Mouse (Mus musculus) kidney, adult 11 months (tissue): Measurements from ENCODE around the gene 9030025P20Rik.
"Not testable (repeated sequence)": the region's sequence is repeated elsewhere in the genome, so short reads cannot be mapped to it uniquely, and the experiment has no call there.

Experiments
- DNase-seq: peaks from one replicate; pipeline ENCODE4 v3.0.0; 2022

9030025P20Rik gene

GRCm38 (mm10) chr17:14978362-14979038 is at the start of gene 9030025P20Rik, which contains the start of gene Gm3417:
Gene 9030025P20Rik, plus strand, starts transcription at chr17:14978468.
Gene Gm3417, minus strand, starts transcription at chr17:14978790.
- DNase-seq, result not testable (repeated sequence)

- no peak for DNase-seq
Observed at GRCm38 (mm10) chr17:14928631-14929030, 49.6 kb upstream of the 9030025P20Rik start.

DNA sequence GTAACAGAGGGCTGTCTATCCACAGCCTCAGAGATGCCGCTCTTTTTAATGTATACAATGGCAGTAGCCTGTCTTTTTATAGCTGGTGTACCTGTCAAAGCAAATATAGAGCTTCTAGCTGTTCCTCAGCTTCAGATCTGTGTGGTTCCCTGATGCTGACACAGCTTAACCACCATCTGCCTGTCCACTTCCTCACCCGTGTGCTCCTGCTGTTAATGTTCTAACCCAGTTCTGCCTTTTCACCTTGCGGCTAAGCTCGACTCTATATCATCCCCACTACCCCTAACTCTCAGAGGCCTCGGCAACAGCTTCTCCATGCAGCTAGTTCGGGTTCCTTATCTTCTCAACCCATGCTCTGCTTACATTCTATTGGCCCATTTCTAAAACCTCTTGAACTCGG is 47.6 kb upstream of the 9030025P20Rik start:
- no peak for DNase-seq

DNA sequence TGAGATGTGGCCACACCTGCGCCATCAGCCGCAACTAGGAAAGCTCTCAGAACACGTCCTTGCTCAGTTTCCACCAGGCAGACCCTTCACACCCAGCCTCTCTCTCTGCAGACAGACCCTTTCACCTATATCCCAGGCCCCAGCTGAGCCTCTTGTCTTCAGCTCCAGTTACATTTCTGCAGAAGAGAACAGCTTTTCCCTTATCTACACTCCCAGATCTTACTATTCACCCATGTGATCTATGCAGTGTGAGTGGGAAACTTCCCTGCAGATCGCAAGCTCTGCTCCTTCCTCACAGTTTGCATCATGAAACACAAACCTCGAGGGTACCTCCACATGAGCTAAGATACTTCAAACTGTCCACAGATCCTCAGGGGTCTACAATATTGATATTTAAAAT is 46.8 kb upstream of the 9030025P20Rik start:
- no peak for DNase-seq

DNA sequence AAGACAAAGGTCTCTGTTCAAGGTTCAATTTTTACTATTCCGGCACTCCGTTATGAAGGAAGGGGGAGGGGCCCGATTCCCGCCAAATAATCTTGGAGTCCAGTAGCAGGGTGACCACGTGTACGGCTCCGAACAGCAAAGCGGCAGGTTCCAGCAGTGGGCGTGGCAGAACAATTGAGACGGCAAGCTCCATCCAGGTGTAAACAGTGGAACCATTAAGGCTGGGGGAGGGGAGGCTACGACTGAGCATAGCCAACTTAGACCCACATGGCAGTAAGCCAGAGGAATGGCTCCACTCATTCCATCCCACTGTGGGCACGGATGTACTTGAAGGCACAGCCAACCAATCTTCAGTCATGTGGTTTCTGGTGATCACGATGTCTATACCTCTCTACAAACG is 43.0 kb upstream of the 9030025P20Rik start:
- not testable (repeated sequence) for DNase-seq

GRCm38 (mm10) chr17:14935841-14936605 is 42.2 kb upstream of the 9030025P20Rik start:
- DNase-seq, result no peak

- not testable (repeated sequence) for DNase-seq
Observed at GRCm38 (mm10) chr17:14942181-14942580, 36.1 kb upstream of the 9030025P20Rik start.

DNA sequence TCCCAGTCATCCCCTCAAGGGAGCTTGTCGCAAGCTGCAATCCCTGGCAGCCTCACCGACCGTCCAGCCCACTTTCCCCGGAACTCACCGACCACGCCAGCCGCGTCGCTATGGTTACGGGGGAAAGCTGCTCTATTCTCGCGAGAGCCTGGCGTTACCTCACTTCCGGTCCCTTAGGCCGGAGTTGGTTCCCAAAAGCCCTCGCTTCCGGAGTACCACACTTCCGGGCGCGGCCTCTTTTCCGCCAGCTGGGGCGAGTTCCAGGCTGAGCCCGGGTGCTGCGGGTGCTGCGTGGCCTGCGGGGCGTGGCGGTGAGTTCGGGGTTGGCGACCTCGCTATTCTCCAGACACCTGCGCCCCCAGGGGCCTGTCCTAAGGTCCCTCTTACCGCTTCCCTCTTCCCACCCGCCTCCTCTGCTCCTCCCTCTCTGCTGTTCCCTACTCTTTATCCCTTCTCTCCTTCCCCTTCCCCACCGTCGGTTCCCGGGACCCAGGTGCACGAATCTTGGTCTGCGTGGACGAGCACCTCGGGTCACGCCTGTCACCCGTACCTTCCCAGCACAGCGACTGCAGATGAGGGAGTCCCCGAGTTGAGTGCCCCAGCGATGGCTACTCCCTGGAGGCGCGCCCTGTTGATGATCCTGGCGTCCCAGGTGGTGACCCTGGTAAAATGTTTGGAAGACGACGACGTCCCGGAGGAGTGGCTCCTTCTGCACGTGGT is 35.1 kb upstream of the 9030025P20Rik start, which contains the start of the genes Wdr27 and 1600012H06Rik:
TSS of gene Wdr27 (minus strand) at position 150 of the 720 bp plus-strand sequence.
TSS of gene 1600012H06Rik (plus strand) at position 176 of the 720 bp plus-strand sequence.
- DNase-seq, result peak; percentile 97

GRCm38 (mm10) chr17:14943729-14944059 is 34.6 kb upstream of the 9030025P20Rik start:
- DNase-seq, result no peak

DNA sequence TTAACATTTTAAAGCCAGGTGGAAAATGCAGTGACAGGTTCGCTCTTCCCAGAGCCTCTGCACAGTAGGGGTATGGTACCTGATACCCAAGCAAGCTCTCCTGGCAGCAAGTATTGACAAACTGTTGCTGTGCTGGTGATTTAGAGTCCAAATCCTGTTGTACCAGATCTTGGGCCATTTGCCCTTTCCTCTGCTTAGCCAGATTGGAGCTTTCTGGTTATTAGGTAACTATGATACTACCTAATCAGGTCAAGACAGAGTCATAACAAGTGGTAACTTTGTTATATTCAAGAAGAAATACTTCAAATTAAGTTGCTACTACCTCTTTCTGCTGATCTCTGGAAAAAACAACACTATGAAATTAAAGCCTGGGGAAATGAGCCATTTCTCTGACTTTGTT is 33.7 kb upstream of the 9030025P20Rik start:
- no peak for DNase-seq

- DNase-seq, result no peak
Observed at GRCm38 (mm10) chr17:14949161-14949827, 29.0 kb upstream of the 9030025P20Rik start.

DNA sequence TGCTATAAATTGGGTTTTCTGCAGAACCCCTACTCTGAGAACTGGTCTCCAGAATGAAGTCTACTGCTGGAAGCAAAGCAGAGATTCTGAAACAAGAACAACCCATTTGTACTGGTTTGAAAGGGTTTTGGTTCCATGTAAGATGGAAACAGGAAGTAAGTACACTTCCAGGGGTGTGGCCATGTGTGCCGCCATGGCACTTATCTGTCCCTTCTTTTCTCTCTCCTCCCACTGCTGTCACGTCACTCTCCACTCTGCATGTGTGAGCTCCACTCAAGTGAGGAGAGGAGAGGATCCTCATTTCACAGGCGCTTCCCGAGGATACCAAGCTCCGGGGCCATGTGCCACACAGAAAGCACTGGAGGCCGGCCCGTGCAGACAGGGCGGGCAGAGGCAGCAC is 24.8 kb upstream of the 9030025P20Rik start:
- DNase-seq, result no peak

DNA sequence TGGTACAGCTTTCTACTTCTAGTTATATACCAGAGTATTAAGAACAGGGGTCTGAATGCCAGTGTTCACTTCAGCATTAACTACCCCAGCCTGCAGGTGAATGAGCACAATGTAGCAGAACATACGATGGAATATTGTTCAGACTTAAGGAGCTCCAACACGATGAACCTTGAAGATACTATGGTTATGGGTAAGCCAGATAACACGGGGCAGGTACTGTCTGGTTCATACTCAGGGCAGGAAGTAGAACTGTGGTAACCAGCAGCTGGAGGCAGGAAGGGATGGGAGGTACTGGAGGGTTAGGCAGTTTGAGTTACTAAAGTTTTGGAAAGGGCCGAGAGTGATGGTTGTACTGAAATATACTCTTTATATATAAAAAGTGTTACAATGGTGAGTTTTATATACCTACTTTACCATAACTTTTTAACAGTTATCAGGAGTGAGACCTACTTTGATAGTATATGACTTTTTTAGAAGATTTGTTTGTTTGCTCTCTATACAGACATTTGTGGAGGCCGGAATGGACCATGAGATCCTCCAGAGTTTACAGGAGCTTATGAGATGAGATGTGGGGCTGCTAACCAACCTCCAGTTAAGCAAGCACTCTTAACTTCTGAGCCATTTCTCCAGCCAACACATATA is 19.5 kb upstream of the 9030025P20Rik start:
- DNase-seq, result no peak

DNA sequence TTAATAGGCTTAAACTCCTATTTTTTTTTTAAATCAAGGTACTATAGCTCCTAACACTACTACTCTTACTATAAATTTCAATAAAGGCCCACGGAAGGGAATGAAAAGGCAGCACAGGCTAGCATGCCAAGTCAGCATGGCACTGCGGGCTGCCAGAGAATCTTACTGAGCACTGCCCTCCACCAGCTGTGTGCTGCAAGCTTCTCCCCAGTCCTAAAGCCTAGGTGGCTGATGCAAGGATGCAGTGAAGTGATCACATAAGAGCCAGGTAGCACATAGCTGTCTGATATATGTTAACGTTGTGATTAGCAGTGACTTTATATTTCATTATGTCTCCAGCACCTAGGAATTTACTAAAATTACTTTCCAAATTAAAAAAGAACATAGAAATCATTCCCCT is 18.3 kb upstream of the 9030025P20Rik start:
- DNase-seq, result no peak

- peak; percentile 30 for DNase-seq
Observed at GRCm38 (mm10) chr17:14960520-14960919, 17.7 kb upstream of the 9030025P20Rik start.

GRCm38 (mm10) chr17:14960951-14961556 is 17.2 kb upstream of the 9030025P20Rik start, which contains the start of gene Phf10:
Gene Phf10, minus strand, starts transcription at chr17:14961273.
- peak; percentile 35 for DNase-seq

DNA sequence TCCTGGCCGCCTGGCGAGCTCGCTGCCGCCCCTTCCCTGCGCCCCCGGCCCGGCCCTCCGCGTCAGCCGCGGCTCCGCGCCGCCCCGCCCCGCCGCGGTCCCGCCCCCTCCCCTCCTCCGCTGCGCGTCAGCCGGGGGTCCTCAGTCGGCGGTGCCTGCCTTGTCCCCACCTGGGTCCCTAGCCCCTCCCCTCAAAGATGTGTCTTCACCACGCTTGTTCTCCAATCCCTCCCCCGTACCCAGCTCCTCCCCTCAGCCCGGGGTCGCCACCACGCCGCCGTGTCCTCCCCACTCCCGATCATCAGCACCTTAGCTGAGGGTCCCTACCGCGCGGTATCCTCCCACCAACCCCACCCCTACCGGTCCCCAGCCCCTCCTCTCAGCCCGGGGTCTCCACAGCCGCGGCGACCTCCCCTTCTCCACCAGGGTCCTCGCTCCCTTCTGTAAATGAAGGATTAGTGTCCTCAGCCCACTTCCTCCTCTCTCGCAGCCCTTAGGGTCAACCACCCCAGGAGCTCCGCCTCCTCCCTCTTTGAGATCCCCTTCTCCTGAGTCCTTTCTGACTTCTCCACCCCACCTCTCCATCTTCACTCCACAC is 16.6 kb upstream of the 9030025P20Rik start:
- not testable (repeated sequence) for DNase-seq

- not testable (repeated sequence) for DNase-seq
Observed at GRCm38 (mm10) chr17:14968373-14968913, 9.8 kb upstream of the 9030025P20Rik start.

- not testable (repeated sequence) for DNase-seq
Observed at GRCm38 (mm10) chr17:14977718-14978361, 428 bp upstream of the 9030025P20Rik start.

- DNase-seq, result not testable (repeated sequence)
Observed at GRCm38 (mm10) chr17:14990116-14990702, 11.9 kb downstream of the 9030025P20Rik start.
